Mouse (Mus musculus) midbrain, embryonic 15.5 days (tissue): ENCODE results near the gene Mterf1b. TPM values are rescaled to one million over a fixed set of nuclear protein-coding genes. Genes with fewer than 3 reads are reported as not detected.
"Not testable (repeated sequence)": the region's sequence is repeated elsewhere in the genome, so short reads cannot be mapped to it uniquely, and the experiment has no call there.

Experiments used
- ATAC-seq: fragments of 200-750 bp; cut with Nextera tagmentation; replicated peaks from 2 replicates; pipeline ENCODE4 v1.8.0; 2017; ENCODE audit warnings: moderate TSS enrichment
- H3K27ac ChIP-seq: fragments of 300-500 bp; sonication (generic); 2 replicates; pipeline ENCODE4 v1.5.1; 2015; ENCODE audit warnings: mild to moderate bottlenecking, inconsistent platforms
- H3K27me3 ChIP-seq: fragments of 300-500 bp; sonication (generic); replicated peaks from 2 replicates; pipeline ENCODE4 v1.6.1; 2015; ENCODE audit warnings: inconsistent platforms
- H3K36me3 ChIP-seq: fragments of 300-500 bp; sonication (generic); replicated peaks from 2 replicates; pipeline ENCODE4 v1.6.1; 2015; ENCODE audit warnings: inconsistent platforms
- H3K4me1 ChIP-seq: fragments of 300-500 bp; sonication (generic); 2 replicates; pipeline ENCODE4 v1.6.1; 2015; ENCODE audit warnings: inconsistent platforms
- H3K4me2 ChIP-seq: fragments of 300-500 bp; sonication (generic); 2 replicates; pipeline ENCODE4 v1.6.1; 2015; ENCODE audit warnings: inconsistent platforms, mild to moderate bottlenecking, moderate library complexity
- H3K4me3 ChIP-seq: fragments of 300-500 bp; sonication (generic); 2 replicates; pipeline ENCODE4 v1.5.1; 2015; ENCODE audit warnings: mild to moderate bottlenecking, inconsistent platforms
- H3K9ac ChIP-seq: fragments of 300-500 bp; sonication (generic); 2 replicates; pipeline ENCODE4 v1.6.1; 2015; ENCODE audit warnings: mild to moderate bottlenecking, inconsistent platforms
- H3K9me3 ChIP-seq: fragments of 300-500 bp; sonication (generic); 2 replicates; pipeline ENCODE4 v1.6.1; 2016; ENCODE audit warnings: inconsistent platforms
- WGBS: fragments of 180-500 bp; shearing (Covaris S2); methylation state at CpG from one replicate; pipeline ENCODE4 v1.1.7; 2015; ENCODE audit warnings: mixed read lengths; 5-methylcytosine and 5-hydroxymethylcytosine counted together
- polyA plus RNA-seq: library from polyadenylated mRNA; unstranded; fragments of >200 nt; fragmentation: Nextera tagmentation; extraction: Ambion mirVana; gene quantifications from 2 replicates; pipeline ENCODE4 v1.2.1, GENCODE M21; 2015

Mterf1b gene
- polyA plus RNA-seq = 3.3 and 4.7 TPM in 2 replicates

- not testable (repeated sequence) for H3K36me3 ChIP-seq, H3K4me1 ChIP-seq, H3K27me3 ChIP-seq, H3K9me3 ChIP-seq, H3K27ac ChIP-seq
- Histone ChIP-seq H3K9ac (peak within 1 kb of the TSS; percentile 9), H3K4me2 (peak within 1 kb of the TSS; percentile 59), H3K4me3 (peak within 1 kb of the TSS; percentile 38)
- ATAC-seq = peak; percentile 99
- WGBS = 56% methylated on average over 12 of the region's 37 CpGs
Measured at GRCm38 (mm10) chr5:4191671-4192480, at the start of gene Mterf1b. TSS of gene Mterf1b (plus strand) at chr5:4192367.

- not testable (repeated sequence) for H3K4me3 ChIP-seq, H3K27ac ChIP-seq, H3K27me3 ChIP-seq, H3K4me1 ChIP-seq, H3K9me3 ChIP-seq, ATAC-seq, H3K9ac ChIP-seq, H3K4me2 ChIP-seq, H3K36me3 ChIP-seq
- WGBS = 84% methylated on average over 4 of the region's 5 CpGs
Measured at GRCm38 (mm10) chr5:4159418-4160071, 32.6 kb upstream of the Mterf1b start.

DNA sequence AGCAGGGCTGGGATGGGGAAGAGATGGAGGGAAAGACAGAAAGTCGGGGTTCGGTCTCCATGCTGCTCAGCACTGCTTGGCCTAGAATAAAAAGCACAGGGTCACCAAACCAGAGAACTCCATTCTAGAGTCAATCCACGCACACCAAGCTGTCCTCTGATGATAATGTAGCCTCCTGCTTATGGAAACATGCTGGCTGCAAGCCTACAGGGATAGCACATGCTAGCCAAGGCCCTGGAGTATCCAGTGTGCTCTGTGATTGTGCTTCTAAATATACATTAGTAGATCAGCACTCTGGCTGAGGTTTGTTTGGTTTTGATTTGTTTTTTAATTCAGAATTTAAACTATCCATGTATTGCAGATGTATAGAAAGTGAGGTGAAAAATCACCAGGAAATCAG, 30.6 kb upstream of the Mterf1b start:
- no peak overlapping the region for H3K27ac ChIP-seq
- no peak overlapping the region for H3K9ac ChIP-seq
- no peak for ATAC-seq
- H3K4me1 ChIP-seq = no peaks in the 10 kb centered on the region
- no peaks in the 10 kb centered on the region for H3K27me3 ChIP-seq
- no peaks in the 10 kb centered on the region for H3K36me3 ChIP-seq
- WGBS = 79% methylated on average over 3 of the region's 3 CpGs
- H3K4me2 ChIP-seq = no peak overlapping the region
- H3K9me3 ChIP-seq = no peaks in the 10 kb centered on the region
- no peak overlapping the region for H3K4me3 ChIP-seq

GRCm38 (mm10) chr5:4162461-4162860, 29.7 kb upstream of the Mterf1b start:
- ATAC-seq = no peak
- Histone ChIP-seq H3K9me3 (no peaks in the 10 kb centered on the region), H3K27me3 (no peaks in the 10 kb centered on the region), H3K9ac (no peak overlapping the region), H3K36me3 (no peaks in the 10 kb centered on the region), H3K4me1 (no peaks in the 10 kb centered on the region), H3K4me3 (no peak overlapping the region), H3K27ac (no peak overlapping the region), H3K4me2 (no peak overlapping the region)
- 62% methylated on average over 7 of the region's 7 CpGs for WGBS

GRCm38 (mm10) chr5:4167813-4168529, 24.2 kb upstream of the Mterf1b start:
- ATAC-seq = peak; percentile 52; the same call in 1 of the 2 replicates

GRCm38 (mm10) chr5:4168530-4168926, 23.6 kb upstream of the Mterf1b start:
- 56% methylated on average over 4 of the region's 4 CpGs for WGBS
- not testable (repeated sequence) for H3K36me3 ChIP-seq, H3K4me1 ChIP-seq, H3K4me3 ChIP-seq, H3K9ac ChIP-seq, ATAC-seq, H3K4me2 ChIP-seq, H3K27ac ChIP-seq, H3K9me3 ChIP-seq, H3K27me3 ChIP-seq

More at GRCm38 (mm10) chr5:4167813-4168529, 24.2 kb upstream of the Mterf1b start:
- not testable (repeated sequence) for H3K36me3 ChIP-seq, H3K9me3 ChIP-seq, H3K4me1 ChIP-seq, H3K4me2 ChIP-seq, H3K9ac ChIP-seq, H3K4me3 ChIP-seq, H3K27ac ChIP-seq, H3K27me3 ChIP-seq
- WGBS = 73% methylated on average over 6 of the region's 6 CpGs

GRCm38 (mm10) chr5:4176421-4176820, 15.7 kb upstream of the Mterf1b start:
- not testable (repeated sequence) for H3K9ac ChIP-seq, H3K4me1 ChIP-seq, H3K4me2 ChIP-seq, H3K36me3 ChIP-seq, H3K9me3 ChIP-seq, H3K4me3 ChIP-seq, H3K27ac ChIP-seq, ATAC-seq, H3K27me3 ChIP-seq
- 89% methylated on average over 3 of the region's 3 CpGs for WGBS

DNA sequence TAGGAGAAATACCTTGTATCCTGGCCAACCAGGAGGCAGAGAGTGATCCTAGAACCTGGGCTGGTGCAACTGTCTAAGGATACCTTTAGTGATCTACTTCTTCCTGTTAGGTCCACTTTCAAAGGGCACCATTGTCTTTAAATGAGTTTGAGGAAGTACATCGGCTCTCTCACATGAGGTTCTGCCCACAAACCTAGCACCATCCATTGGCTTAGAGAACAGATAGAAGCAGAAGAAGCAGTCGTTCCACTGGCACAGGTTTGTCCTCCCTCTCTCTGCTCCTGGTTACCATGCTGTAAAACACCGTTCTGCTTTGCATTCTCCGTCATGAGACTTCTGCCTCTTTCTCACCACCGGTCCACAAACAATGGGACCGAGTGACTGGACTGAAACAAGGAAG, 12.8 kb upstream of the Mterf1b start:
- no peaks in the 10 kb centered on the region for H3K9me3 ChIP-seq
- no peak overlapping the region for H3K9ac ChIP-seq
- H3K4me1 ChIP-seq = no peaks in the 10 kb centered on the region
- H3K4me3 ChIP-seq = no peak overlapping the region
- H3K36me3 ChIP-seq = no peaks in the 10 kb centered on the region
- H3K27ac ChIP-seq = no peak overlapping the region
- H3K27me3 ChIP-seq = no peaks in the 10 kb centered on the region
- H3K4me2 ChIP-seq = no peak overlapping the region
- no peak for ATAC-seq
- 90% methylated on average over 6 of the region's 6 CpGs for WGBS

DNA sequence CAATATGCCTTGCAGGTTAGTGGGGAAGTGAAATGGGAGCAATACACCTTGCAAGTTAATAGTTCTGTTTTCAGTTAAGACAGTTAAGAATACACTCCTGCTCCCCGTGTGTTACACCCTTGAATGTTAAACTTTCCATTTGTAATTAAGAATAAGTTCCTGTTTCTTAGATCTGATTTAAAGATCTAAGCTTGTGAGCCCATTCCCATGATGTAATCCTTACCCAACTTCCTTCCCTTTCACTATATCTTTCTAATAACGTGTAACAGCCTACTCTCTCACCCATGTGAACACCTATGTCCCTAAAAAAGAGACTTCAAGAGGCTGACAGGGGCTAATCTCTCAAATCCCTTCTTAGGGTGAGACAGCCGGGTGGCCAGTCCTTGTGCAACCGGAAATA, 5.4 kb upstream of the Mterf1b start:
- Histone ChIP-seq H3K4me1 (no peaks in the 10 kb centered on the region), H3K27me3 (no peaks in the 10 kb centered on the region)
- ATAC-seq = no peak

GRCm38 (mm10) chr5:4192481-4193246, 497 bp downstream of the Mterf1b start:
- H3K36me3 ChIP-seq = not testable (repeated sequence)
- H3K9ac ChIP-seq = peak overlapping the region; percentile 9
- peak overlapping the region; percentile 59 for H3K4me2 ChIP-seq

More for the DNA sequence above, 5.4 kb upstream of the Mterf1b start:
- H3K4me3 ChIP-seq = no peak overlapping the region
- no peak overlapping the region for H3K27ac ChIP-seq
- H3K4me2 ChIP-seq = no peak overlapping the region
- 63% methylated on average over 4 of the region's 4 CpGs for WGBS
- no peak overlapping the region for H3K9ac ChIP-seq
- no peaks in the 10 kb centered on the region for H3K9me3 ChIP-seq
- no peaks in the 10 kb centered on the region for H3K36me3 ChIP-seq

GRCm38 (mm10) chr5:4193247-4193628, 1.1 kb downstream of the Mterf1b start:
- Histone ChIP-seq H3K4me3 (peak overlapping the region; percentile 38), H3K27me3 (no peaks in the 10 kb centered on the region), H3K27ac (no peak overlapping the region), H3K9me3 (no peaks in the 10 kb centered on the region), H3K36me3 (no peaks in the 10 kb centered on the region), H3K4me1 (peaks cover 9% of the 10 kb centered on the region), H3K4me2 (peak overlapping the region; percentile 59), H3K9ac (no peak overlapping the region)
- ATAC-seq = no peak
- WGBS = 87% methylated on average over 5 of the region's 5 CpGs

More at GRCm38 (mm10) chr5:4192481-4193246, 497 bp downstream of the Mterf1b start:
- ATAC-seq, H3K27me3 ChIP-seq, H3K9me3 ChIP-seq, H3K27ac ChIP-seq, H3K4me1 ChIP-seq: not testable (repeated sequence)
- peak overlapping the region; percentile 38 for H3K4me3 ChIP-seq
- 10% methylated on average over 15 of the region's 27 CpGs for WGBS

DNA sequence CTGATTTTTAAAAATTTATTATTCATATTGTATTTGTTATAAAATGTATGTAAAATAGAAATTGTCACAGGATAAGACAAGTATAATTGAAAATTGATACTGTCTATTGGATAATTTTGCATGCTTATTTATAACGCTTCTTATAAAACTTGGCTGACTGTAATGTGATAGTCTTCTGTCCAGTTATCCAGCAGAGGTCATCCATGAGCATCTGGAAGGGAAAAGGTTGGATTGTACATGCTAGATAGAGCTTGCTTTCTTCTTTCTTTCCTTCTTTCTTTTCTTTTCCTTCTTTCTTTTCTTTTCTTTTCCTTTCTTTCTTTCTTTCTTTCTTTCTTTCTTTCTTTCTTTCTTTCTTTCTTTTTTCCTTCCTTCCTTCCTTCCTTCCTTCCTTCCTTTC, 2.0 kb downstream of the Mterf1b start:
- 74% methylated on average over 1 of the region's 1 CpGs for WGBS

More for the DNA sequence above, 2.0 kb downstream of the Mterf1b start:
- H3K36me3 ChIP-seq = no peaks in the 10 kb centered on the region
- H3K27me3 ChIP-seq = no peaks in the 10 kb centered on the region
- H3K27ac ChIP-seq = no peak overlapping the region
- no peak overlapping the region for H3K4me2 ChIP-seq
- H3K4me1 ChIP-seq = peaks cover 9% of the 10 kb centered on the region
- no peaks in the 10 kb centered on the region for H3K9me3 ChIP-seq
- no peak for ATAC-seq
- no peak overlapping the region for H3K4me3 ChIP-seq
- H3K9ac ChIP-seq = no peak overlapping the region
